In the genomic region with DNA sequence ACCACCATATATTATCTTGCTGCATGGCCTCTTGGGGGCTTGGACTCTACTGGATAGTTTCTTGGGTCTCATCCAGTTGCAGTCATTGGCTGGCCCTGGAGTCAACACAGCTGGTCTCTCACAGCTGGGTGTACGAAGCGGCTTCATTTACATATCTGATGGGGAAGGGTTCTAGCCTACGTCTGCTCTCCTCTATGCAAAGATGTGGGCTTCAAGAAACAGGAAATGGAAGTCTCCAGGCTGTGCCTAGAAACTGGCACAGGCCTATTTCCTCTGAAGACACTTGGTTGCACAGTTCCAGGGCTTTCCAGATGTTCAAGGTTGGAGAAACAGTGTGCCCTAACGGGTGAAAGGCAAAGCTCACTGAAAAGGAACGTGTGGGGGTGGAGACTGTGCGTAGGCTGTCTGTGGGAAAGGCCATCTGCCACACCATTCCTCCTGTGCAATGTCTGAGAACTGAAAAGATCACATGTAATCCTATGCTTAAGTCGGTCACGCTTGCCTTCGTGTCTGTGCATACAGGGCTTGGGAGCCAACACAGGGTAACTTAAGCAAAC, we compare ENCODE assay signal across 9 mouse cellular contexts. TPM values are rescaled to one million over a fixed set of nuclear protein-coding genes. Genes with fewer than 3 reads are reported as not detected.
DNase-seq lines count a peak whose midpoint lies in the region; ATAC-seq lines count a peak whose summit lies in the region.
"Had no signal": no experiment of that assay in that cellular context is flagged by ENCODE, and none has a peak within 500 bp of the region (broad histone marks: within the 10 kb centered on the region; RNA-seq: fewer than 3 reads in every experiment).

No protein-coding gene starts in this region.

- H3K36me3 ChIP-seq in hindbrain, embryonic 15.5 days: no peaks in the 10 kb centered on the region
- H3K36me3 ChIP-seq in hindbrain, embryonic 13.5 days: no peaks in the 10 kb centered on the region
- no peaks in the 10 kb centered on the region for H3K36me3 ChIP-seq in heart, embryonic 11.5 days (ENCODE audit: control insufficient read depth, insufficient read depth, low read length)
- no peaks in the 10 kb centered on the region for H3K36me3 ChIP-seq in liver, embryonic 11.5 days (ENCODE audit: control insufficient read depth, insufficient read depth, low read length)

- H3K9me3 ChIP-seq in hindbrain, embryonic 15.5 days: no peaks in the 10 kb centered on the region
- H3K9me3 ChIP-seq in hindbrain, embryonic 13.5 days: no peaks in the 10 kb centered on the region
- no peaks in the 10 kb centered on the region for H3K9me3 ChIP-seq in heart, embryonic 11.5 days (replicated peaks; ENCODE audit: control insufficient read depth, low read length)
- H3K9me3 ChIP-seq in liver, embryonic 11.5 days (ENCODE audit: control insufficient read depth, low read length): no peaks in the 10 kb centered on the region
- H3K9me3 ChIP-seq: embryonic facial prominence, embryonic 12.5 days had no signal

- no peaks in the 10 kb centered on the region for H3K27me3 ChIP-seq in hindbrain, embryonic 15.5 days
- no peaks in the 10 kb centered on the region for H3K27me3 ChIP-seq in hindbrain, embryonic 13.5 days
- H3K27me3 ChIP-seq in heart, embryonic 11.5 days (ENCODE audit: control insufficient read depth, insufficient read depth, low read length): no peaks in the 10 kb centered on the region
- H3K27me3 ChIP-seq in liver, embryonic 11.5 days (replicated peaks; ENCODE audit: control insufficient read depth, insufficient read depth, low read length): no peaks in the 10 kb centered on the region
- H3K27me3 ChIP-seq: embryonic facial prominence, embryonic 12.5 days had no signal

- DNase-seq in lung, postnatal 36 days: peak; percentile 34
- no peak for DNase-seq in thymus, postnatal 25 days
- no peak for DNase-seq in liver, embryonic 11.5 days (ENCODE audit: low spot score)

- WGBS in hindbrain, embryonic 15.5 days: 62% methylated on average over 9 of the region's 9 CpGs
- WGBS in hindbrain, embryonic 13.5 days: 66% methylated on average over 9 of the region's 9 CpGs
- WGBS in heart, embryonic 11.5 days (ENCODE audit: insufficient replicate concordance): 64% methylated on average over 9 of the region's 9 CpGs
- WGBS in liver, embryonic 11.5 days: 66% methylated on average over 9 of the region's 9 CpGs

- peaks cover 12% of the 10 kb centered on the region; the same call in 1 of the 2 replicates for H3K4me1 ChIP-seq in hindbrain, embryonic 15.5 days (replicated peaks)
- peaks cover 23% of the 10 kb centered on the region for H3K4me1 ChIP-seq in hindbrain, embryonic 13.5 days (replicated peaks)
- H3K4me1 ChIP-seq in heart, embryonic 11.5 days (ENCODE audit: control insufficient read depth, insufficient read depth, low read length): peaks cover 30% of the 10 kb centered on the region
- H3K4me1 ChIP-seq in liver, embryonic 11.5 days (replicated peaks; ENCODE audit: control insufficient read depth, insufficient read depth, low read length): peaks cover 13% of the 10 kb centered on the region

- H3K4me3 ChIP-seq in hindbrain, embryonic 15.5 days: no peak overlapping the region
- no peak overlapping the region for H3K4me3 ChIP-seq in hindbrain, embryonic 13.5 days
- no peak overlapping the region for H3K4me3 ChIP-seq in heart, embryonic 11.5 days (ENCODE audit: low read depth, low read length)
- H3K4me3 ChIP-seq in liver, embryonic 11.5 days (ENCODE audit: low read depth, low read length): no peak overlapping the region
- H3K4me3 ChIP-seq: embryonic facial prominence, embryonic 12.5 days had no signal

- peak; percentile 58; the same call in 1 of the 2 replicates for ATAC-seq in hindbrain, embryonic 15.5 days (ENCODE audit: low FRiP score, low read depth)
- ATAC-seq in hindbrain, embryonic 13.5 days (ENCODE audit: low FRiP score): no peak
- peak; percentile 69 for ATAC-seq in cerebellum, adult (ENCODE audit: insufficient number of reproducible peaks, low FRiP score, low TSS enrichment)
- no peak for ATAC-seq in heart, embryonic 11.5 days (replicated peaks; ENCODE audit: insufficient number of reproducible peaks, low FRiP score, low TSS enrichment)
- ATAC-seq in erythroblast, adult 5-6 weeks (replicated peaks; ENCODE audit: low FRiP score, poor library complexity, severe bottlenecking): no peak
- no peak for ATAC-seq in liver, embryonic 11.5 days (replicated peaks; ENCODE audit: low FRiP score)

- no peak overlapping the region for H3K27ac ChIP-seq in hindbrain, embryonic 15.5 days (replicated peaks)
- no peak overlapping the region for H3K27ac ChIP-seq in hindbrain, embryonic 13.5 days
- H3K27ac ChIP-seq in heart, embryonic 11.5 days (ENCODE audit: low read depth, low read length): peak overlapping the region; percentile 55; the same call in 1 of the 2 replicates
- no peak overlapping the region for H3K27ac ChIP-seq in liver, embryonic 11.5 days (ENCODE audit: low read depth, low read length)
- H3K27ac ChIP-seq: embryonic facial prominence, embryonic 12.5 days had no signal

- no peak overlapping the region for H3K9ac ChIP-seq in hindbrain, embryonic 15.5 days
- H3K9ac ChIP-seq in hindbrain, embryonic 13.5 days: no peak overlapping the region
- H3K9ac ChIP-seq in heart, embryonic 11.5 days (ENCODE audit: low read depth, low read length): no peak overlapping the region
- H3K9ac ChIP-seq in liver, embryonic 11.5 days (ENCODE audit: low read depth, low read length): no peak overlapping the region
- H3K9ac ChIP-seq: embryonic facial prominence, embryonic 12.5 days had no signal

- H3K4me2 ChIP-seq in hindbrain, embryonic 15.5 days: no peak overlapping the region
- H3K4me2 ChIP-seq in hindbrain, embryonic 13.5 days: no peak overlapping the region
- no peak overlapping the region for H3K4me2 ChIP-seq in heart, embryonic 11.5 days
- H3K4me2 ChIP-seq in liver, embryonic 11.5 days: no peak overlapping the region
- H3K4me2 ChIP-seq: embryonic facial prominence, embryonic 12.5 days had no signal

RNA-seq across cellular contexts. Expression of a gene that starts 20.8 kb away (rescaled TPM):
- 8.8 and 11.1 TPM in 2 replicates for polyA plus RNA-seq in hindbrain, embryonic 15.5 days (2015; fragmentation: Nextera tagmentation; extraction: Ambion mirVana)
- 6.4 and 7.5 TPM in 2 replicates for polyA plus RNA-seq in hindbrain, embryonic 13.5 days (2015; fragmentation: Nextera tagmentation; extraction: Ambion mirVana)
- 2.9 and 3.8 TPM in 2 replicates for polyA plus RNA-seq in heart, embryonic 11.5 days (2014; fragmentation: Nextera tagmentation; extraction: Ambion mirVana)
- not detected in 2 replicates for total RNA-seq in erythroblast, adult 5-6 weeks (2015; ENCODE audit: low replicate concordance)
- 1.3 TPM in 1 of 2 replicates, not detected in the other for total RNA-seq in erythroblast, adult 5-6 weeks (2017; ENCODE audit: low replicate concordance)
- 4.3 and 4.4 TPM in 2 replicates for polyA plus RNA-seq in liver, embryonic 11.5 days (2014; fragmentation: Nextera tagmentation; extraction: Ambion mirVana)

Comparison
In these comparisons a context has a peak if more than half of its experiments do, and no peak if none do; other contexts are left out.
1. ATAC-seq: peak in hindbrain, embryonic 15.5 days (single experiment) and cerebellum, adult (single experiment); none in hindbrain, embryonic 13.5 days (single experiment), heart, embryonic 11.5 days (single experiment), erythroblast, adult 5-6 weeks (single experiment) and liver, embryonic 11.5 days (single experiment).